Mouse (Mus musculus) CH12F3 (cell line): ENCODE measurements around the gene Cdc14a.

Experiments
- in situ Hi-C: fragments of 300-500 bp; cut with MboI; formaldehyde crosslinking; loops from 2 replicates; pipeline ENCODE4 v1.14.3; 2020; ENCODE audit warnings: low sequenced_read_pairs

Cdc14a gene

DNA sequence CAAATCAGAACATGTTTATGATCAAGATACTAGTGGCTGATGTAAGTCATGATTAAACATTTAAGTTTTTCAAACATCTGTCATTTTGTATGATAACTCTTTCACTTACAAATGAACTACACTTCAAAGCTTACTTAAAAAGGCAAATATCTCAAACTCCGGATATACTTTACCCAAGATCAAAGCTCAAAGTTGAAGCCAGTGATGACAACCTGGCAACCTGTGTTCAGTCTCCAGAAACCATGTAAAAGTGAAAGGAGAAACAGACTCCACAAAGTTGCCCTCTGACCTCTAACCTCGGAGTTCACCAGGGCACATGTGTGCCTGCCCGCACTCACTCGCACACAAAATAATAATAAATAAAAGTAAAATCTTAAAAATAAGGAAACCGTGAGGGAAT lies 49.3 kb downstream of the Cdc14a start:
- in situ Hi-C loops = no loop called here

DNA sequence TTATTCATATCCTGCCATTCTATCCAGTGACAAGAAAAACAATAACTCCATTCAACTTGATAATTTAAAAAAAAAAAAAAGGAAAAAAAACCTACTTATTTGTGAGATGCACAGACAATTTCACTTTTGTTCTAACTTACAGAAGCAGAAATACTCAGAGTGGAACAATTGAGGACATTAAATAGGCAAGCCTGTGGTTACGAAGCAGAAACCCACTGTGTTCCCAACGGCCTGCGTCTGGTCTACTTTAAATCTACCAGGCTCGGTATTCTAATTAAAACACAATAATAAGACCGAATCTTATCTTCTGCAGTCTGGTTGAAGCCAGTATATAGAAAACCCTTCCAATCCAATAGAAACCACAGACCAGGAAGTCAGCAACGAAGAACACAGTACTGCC lies 50.6 kb downstream of the Cdc14a start:
- in situ Hi-C loops = no loop called here

DNA sequence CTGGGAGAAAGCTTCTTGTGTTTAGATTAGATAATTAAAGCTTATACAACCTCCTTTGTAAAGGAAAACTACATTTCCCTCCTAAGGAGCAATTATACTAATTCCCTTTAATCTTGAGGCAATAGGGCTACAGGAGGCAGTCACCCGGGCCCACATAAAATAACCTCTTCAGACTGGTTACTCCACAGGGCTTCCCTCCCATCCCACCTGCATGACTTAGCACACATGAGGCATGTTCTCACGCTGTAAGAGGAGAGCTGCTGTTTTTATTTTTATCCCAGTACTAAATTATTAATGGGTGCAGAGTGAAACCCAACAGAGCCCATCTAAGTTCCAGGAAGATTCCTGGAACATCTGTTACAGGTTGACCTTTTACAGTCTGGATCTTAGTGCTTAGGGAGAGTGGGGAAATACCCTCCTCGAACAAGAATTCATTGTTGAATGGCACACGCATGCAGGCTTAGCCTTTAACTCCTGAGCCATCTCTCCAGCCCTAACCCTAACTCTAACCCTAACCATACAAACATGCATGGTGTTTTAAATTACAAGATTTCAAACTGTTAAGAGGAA lies 54.9 kb downstream of the Cdc14a start:
- in situ Hi-C loops = no loop called here

DNA sequence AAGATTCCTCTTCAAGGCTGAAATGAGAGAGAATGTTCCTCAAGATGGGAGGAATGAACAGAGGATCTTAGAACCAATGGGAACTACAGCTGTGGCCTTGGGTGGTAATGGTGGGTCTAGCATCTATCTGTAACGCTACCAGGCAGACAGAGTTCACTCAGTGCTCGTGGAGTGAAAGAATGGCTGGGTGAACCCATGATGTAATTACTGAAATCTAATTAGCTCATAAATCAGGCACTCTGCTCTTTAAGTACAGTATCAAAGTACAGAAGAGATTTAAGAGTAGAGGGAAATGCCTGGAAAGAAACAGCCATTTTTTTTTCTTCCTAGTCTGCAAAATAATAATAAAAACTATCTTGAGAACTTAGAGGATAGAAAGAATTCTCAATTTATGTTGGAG lies 57.7 kb downstream of the Cdc14a start:
- in situ Hi-C loops = no loop called here

DNA sequence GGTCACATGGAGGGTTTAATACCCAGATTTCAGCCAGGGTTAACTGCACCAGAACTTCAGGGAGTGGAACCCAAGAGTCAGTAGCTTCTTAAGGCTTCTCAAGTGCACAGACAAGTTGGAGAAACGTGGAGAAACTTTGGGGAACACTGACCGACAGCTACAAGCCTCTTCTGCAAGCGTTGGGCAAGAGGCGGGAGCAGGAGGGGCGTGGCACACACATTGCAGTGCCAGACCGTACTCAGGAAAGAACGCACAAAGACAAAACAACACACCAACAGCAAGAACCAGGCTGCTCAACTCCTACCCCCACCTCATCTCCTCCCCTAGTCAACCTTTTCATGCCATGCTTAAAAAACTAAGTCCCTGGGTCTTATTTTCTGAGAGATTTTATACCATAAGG lies 61.9 kb downstream of the Cdc14a start:
- in situ Hi-C loops = no loop called here

DNA sequence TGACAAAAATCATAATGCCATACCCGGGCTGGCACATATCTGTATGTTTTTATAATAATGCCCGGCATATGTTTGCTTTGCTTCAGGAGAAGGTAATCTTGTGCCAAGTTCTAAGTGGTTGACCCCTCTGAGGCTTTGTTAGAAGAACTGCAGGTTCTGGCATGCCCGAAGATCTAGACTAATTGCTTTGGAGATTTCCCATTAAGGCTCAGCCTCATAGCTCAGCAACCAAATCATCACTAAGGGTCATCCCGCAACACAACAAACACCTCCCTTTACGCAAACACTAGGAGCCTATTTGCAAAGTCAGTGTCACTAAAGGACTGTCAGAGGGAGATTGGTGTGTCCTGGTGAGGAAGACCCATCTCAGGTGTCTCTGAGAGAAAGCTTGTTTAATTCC lies 62.7 kb downstream of the Cdc14a start:
- in situ Hi-C loops = no loop called here

DNA sequence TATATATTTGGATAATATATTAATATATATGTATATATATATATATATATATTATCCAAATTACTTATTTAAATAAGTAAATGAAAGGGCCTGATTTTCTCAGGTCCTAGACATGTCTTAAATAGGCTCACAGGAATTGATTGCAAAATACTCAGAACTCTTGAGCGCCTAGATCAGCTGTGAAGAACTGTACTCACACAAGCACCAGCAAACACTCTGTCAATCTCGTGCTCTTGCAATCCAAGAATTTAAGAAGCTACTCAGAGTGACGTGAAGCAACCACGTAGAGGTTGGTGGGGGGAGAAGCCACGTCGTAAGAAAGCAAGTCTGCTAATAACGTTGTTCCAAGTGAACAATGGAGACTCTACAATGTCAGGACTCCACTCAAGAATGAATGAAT lies 66.0 kb downstream of the Cdc14a start:
- in situ Hi-C loops = no loop called here

DNA sequence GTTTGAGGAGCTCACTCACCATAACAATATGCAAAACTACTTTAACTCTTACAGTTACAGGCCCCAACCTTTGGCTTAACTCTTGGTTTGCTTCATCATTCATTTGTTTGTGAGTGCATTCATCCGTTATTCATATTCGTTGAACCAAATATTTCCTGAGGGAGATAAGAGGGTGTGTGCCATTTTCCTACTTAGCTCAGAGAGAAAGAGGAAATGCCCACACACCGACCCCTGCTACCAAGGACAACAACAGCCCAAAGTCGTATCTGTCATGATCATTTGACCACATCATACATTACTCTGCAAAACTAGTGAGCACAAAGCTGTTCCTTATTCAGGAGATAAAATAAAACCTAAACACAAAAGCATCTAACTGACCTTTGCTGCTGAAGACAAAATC lies 66.7 kb downstream of the Cdc14a start:
- in situ Hi-C loops = no loop called here

DNA sequence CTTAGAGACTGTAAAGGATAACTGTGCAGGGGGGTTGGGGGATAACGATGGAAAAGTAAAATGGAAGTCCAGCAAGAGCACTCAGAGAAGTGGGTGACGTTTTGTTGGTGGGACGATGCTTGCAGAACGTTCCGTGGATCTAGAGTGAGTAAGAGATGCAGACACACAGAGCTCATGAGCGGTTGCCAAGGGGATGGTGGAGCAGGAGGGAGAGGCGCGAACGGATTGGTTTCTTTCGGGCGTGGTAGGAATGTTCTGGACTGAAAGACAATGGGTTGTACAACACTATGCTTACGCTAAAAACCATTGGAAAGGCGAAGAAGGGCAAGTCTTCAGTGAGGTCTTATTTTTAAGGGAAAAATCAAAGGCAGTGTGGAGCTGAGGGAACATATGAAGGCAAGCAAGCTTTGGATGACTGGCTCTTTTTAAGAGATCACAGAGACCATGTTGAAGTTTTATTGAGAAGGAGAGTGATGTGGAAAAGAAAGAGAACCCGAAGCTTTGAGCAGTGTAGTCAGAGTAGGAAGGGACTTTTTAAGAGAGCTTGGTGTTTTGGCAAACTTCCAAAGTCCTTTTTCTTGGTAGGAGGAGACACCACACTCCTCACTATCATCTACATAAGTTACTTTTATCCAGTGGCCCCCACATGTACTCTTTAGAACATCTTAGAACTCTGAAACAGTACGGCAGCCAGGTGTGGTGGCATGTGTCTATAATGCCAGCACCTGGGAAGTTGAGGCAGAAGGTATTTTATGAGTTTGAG lies 68.6 kb downstream of the Cdc14a start:
- in situ Hi-C loops = no loop called here

DNA sequence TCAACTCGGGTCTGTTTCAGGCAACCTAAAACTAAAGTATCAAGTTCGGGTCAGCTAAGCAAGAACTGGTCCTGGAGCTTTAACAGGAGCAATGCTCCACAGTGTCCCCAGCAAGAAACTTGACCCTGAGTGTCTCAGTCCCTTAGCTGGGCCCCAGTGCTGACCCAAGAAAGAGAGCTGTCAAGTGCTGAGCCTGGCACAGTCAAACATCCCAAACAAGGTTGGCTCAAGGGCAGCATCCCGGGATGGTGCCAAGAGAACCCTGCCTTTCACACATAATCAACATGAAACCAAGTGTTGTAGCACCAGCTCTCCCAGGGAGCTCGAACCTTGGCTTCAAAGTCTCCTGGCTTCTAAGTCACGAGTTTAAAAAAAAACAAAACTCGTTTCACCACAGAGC lies 71.3 kb downstream of the Cdc14a start:
- in situ Hi-C loops = no loop called here

DNA sequence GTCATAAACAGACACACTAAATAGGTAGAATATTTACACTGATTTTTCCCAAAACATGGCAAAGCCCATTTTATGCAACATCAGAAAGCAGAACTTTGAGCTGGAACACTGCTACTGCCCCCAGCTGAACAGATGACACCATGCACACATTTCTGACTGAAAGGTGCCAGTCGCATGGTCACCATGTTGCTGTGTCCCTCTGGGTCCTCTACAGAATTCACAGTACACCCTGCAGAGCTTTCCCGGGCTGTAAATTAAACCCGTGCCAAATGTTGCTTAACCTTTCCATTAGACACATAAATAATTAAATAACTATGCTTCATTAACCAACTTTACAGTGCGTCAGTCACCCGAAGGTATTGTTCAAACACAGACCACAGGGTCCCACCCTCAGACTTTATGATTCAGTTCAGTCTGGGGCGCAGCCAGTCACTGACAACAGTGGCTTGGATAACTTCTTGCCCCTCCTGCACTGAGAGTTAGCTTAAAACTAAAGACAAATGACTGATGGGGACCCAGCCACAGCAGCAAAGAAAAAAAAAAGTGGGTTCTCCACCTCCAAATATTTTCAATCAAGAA lies 73.4 kb downstream of the Cdc14a start:
- in situ Hi-C loops = no loop called here

DNA sequence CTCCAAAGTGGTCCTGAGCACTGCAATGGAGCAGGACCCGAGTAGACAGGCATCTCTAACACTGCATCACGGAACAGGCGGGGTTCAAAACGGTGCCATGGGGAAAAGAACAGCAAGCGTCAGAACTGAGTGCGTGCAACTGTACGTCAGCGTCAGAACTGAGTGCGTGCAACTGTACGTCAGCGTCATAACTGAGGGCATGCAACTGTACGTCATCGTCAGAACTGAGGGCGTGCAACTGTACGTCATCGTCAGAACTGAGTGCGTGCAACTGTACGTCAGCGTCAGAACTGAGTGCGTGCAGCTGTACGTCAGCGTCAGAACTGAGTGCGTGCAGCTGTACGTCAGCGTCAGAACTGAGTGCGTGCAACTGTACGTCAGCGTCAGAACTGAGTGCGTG lies 76.3 kb downstream of the Cdc14a start:
- in situ Hi-C loops = loop anchor here (25.0 kb wide), 2 partner anchors 310 to 390 kb away; no protein-coding TSS in a partner anchor

DNA sequence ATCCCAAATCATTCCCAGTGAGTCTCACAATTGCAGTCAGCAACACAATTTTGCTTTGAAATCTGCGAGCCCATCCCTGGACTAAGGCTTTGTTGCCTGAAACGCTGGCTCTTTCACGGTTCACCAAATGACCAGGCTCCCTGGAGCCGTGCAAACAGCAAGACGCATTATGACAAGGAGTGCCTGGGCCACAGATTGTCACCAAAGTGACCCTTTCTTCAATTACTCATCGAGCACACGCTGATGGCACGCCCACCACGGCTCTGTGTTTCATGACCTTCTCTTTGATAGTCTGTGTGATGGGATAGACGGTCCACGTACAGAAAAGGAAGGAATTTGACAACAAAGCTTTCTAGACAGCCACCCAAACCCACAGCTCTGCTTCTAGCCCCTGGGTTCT lies 78.6 kb downstream of the Cdc14a start:
- in situ Hi-C loops = loop anchor here (25.0 kb wide), 2 partner anchors 308 to 392 kb away; no protein-coding TSS in a partner anchor

DNA sequence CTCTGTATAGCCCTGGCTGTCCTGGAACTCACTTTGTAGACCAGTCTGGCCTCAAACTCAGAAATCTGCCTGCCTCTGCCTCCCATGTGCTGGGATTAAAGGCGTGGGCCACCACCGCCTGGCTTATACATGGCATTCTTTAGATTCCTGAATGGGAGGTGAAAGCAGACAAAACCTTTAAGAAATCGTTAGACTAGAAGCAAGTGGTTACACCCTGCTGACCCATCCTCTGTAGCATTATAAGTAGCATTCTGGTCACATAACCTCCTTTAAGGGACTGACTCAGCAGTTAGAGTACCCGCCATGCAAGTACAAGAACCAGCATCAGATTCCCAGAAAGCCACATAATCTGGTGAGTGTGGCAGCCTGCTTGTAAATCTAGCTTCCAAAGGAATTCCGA lies 81.6 kb downstream of the Cdc14a start:
- in situ Hi-C loops = loop anchor here (25.0 kb wide), 2 partner anchors 305 to 395 kb away; no protein-coding TSS in a partner anchor

DNA sequence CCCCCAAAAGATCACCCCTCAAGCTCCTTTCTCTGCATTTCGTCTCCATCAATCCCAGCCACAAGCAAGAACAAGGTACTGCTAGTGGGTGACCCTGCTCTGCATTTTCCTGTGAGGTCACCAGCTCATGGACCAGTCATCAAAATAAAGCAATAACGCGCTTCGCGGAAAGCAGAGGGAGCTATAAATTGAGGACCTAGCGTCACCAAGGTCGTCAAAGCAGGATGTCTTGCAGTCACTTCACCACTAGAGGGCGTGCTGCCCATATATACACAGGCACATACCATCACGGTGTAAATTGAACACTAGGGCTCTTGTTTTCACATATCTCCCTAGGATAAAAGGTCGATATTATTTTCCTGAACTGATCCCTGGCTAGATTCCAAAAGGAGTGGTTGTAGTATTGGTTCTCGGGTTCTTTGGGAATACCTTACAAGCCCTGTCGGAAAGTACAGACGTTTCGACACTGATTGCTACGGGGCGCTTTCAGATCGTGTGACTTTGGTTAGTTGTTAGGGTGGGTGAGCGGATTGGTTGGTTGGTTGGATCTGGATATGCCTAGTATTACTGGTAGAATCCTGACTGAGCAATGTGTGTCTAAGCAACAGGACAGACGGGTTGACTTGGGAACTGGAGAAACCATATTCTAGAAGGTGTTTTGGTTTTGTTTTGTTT lies 82.7 kb downstream of the Cdc14a start:
- in situ Hi-C loops = loop anchor here (25.0 kb wide), 2 partner anchors 304 to 396 kb away; no protein-coding TSS in a partner anchor

DNA sequence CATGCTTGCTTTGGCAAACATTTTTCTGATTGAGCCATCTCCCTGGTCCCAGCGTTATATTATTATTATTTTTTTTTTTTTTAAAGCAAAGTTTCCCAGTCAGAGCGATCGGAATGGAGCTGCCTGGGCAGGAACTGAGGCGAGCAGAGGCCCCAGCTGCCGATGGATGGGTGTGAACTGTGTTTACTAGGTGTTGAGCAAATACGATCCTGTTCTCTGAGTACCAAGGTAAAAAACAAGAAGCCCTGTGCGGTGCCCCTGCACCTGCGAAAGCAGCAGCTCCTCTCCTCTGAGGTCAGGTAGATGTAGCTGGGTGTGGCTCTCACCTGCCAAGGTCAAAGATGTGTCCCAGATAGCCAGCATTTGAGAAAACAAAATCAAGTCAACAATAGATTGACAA lies 83.6 kb downstream of the Cdc14a start:
- in situ Hi-C loops = loop anchor here (25.0 kb wide), 2 partner anchors 303 to 397 kb away; no protein-coding TSS in a partner anchor

DNA sequence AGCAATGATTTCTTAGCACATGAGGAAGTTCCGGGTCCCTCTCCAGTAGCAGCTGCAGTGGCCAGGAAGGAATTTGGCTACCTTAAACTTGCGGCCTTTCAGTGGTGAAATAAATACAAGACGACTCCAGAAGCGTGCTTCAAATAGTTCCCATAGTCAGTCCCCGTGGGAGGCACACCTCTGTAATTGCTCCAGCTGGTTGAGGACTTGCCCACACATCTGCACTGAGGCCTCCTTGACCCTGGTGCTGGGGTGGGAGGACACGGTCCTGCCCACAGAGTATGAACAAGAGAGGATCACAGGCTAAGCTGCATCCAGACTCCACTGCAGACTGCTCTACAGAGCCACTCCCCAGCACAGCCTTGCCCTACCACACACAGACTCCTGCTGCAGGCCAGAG lies 85.2 kb downstream of the Cdc14a start:
- in situ Hi-C loops = loop anchor here (10.0 to 25.0 kb wide), 3 partner anchors 246 to 399 kb away; no protein-coding TSS in a partner anchor

DNA sequence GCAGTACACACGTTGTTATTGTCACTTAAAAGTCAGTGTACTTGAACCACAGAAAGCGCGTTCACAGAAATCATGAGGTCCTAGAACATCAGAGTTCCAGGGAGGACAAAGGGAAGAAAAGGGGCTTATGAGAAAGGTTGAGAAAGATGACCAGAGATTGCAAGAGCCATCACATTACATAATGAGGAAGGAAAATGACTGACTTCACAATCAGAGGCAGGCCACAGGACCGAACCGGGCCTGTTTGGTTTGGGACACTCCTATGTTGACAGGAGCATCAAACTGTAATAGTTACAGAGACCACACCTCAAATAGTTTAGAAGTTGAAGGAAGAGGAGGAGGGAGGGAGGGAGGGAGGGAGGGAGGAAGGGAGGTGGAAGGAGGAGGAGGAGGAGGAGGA lies 86.0 kb downstream of the Cdc14a start:
- in situ Hi-C loops = loop anchor here (10.0 to 25.0 kb wide), 3 partner anchors 247 to 399 kb away; no protein-coding TSS in a partner anchor

DNA sequence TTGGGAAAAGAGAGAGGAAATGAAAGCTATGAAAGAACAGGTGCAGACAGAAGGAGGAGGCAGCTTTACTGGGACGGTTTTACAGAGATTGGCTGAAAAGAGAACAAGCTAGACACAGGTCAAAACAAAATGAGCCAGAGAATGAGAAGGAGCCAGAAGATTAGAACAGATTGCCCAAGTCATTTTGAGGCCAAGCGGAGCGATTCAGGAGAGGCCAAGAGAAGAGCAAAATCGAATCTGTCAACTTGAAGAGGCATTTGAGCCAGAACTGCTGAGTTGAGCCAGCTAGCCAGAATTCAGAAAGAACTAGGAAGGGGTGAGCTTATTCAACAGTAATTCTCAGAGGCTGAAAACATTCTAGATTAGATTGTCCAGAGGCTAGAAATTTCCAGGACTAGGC lies 88.8 kb downstream of the Cdc14a start:
- in situ Hi-C loops = loop anchor here (10.0 to 25.0 kb wide), 3 partner anchors 250 to 402 kb away; no protein-coding TSS in a partner anchor

DNA sequence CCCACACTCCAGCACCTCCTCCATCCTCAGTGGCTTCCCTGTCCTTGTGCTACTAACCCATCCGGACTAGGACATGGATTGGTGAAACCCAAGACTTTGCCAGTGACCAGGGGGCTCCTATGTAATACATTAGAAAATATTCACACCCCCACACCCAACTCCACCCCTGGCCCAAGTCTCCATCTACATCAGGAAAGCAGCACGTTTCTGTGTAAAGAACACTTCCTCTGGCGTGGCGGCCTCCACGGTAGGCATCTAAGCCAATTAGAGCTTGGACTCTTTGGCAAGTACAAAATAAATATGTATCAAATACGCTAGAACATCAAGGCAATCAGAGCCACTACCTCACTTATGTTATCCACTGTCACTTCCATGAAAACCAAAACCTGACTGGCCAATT lies 90.1 kb downstream of the Cdc14a start:
- in situ Hi-C loops = loop anchor here (10.0 to 25.0 kb wide), 3 partner anchors 251 to 404 kb away; no protein-coding TSS in a partner anchor

DNA sequence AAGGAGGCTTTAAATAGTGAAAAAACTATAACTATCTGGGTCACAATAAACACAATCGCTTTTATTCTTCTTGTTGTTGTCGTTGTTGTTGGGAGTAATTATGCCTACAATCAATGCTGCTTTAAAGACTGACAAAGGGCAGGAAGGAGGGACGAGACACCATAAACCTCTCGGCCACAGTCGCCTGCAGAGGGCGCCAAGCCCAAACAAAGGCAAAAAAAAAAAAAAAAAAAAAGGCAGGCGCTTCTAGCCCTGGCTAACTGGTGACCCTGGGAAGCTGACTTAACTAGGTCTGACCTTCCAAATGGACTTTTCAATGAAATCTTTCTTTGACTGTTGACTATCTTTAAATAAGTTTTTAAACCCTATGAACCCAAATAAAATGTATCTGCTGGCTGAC lies 90.6 kb downstream of the Cdc14a start:
- in situ Hi-C loops = loop anchor here (10.0 to 25.0 kb wide), 3 partner anchors 252 to 404 kb away; no protein-coding TSS in a partner anchor
